Mouse (Mus musculus): Measurements from ENCODE around the gene Aspscr1.

GRCm38 (mm10) chr11:120659509-120660300, 13.1 kb upstream of the Aspscr1 start:
- TF ChIP-seq POLR2A (IDR thresholded peaks at IDR 0.05; ENCODE audit: borderline replicate concordance, low read depth, low read length) (no peak), CTCF (IDR thresholded peaks at IDR 0.05; ENCODE audit: low read depth, low read length) (no peak)
